Mouse (Mus musculus) adrenal gland, postnatal 4 days (tissue): ENCODE measurements around the gene Pik3r4. TPM values are rescaled to one million over a fixed set of nuclear protein-coding genes. Genes with fewer than 3 reads are reported as not detected.

ENCODE experiments used
- DNase-seq, 2 experiments: peaks; one replicate each; pipeline ENCODE4 v3.0.0; 2021 to 2022; ENCODE audit warnings: low spot score in 2 of 2, mixed read lengths in 2 of 2
- total RNA-seq, 2 experiments: library from RNA; stranded (reverse); gene quantifications; 2 replicates each; pipeline ENCODE4 v1.2.3; 2021

The Pik3r4 gene
- total RNA-seq, 2 experiments from 2014 or later, result 43.9 to 45.6 TPM

DNA sequence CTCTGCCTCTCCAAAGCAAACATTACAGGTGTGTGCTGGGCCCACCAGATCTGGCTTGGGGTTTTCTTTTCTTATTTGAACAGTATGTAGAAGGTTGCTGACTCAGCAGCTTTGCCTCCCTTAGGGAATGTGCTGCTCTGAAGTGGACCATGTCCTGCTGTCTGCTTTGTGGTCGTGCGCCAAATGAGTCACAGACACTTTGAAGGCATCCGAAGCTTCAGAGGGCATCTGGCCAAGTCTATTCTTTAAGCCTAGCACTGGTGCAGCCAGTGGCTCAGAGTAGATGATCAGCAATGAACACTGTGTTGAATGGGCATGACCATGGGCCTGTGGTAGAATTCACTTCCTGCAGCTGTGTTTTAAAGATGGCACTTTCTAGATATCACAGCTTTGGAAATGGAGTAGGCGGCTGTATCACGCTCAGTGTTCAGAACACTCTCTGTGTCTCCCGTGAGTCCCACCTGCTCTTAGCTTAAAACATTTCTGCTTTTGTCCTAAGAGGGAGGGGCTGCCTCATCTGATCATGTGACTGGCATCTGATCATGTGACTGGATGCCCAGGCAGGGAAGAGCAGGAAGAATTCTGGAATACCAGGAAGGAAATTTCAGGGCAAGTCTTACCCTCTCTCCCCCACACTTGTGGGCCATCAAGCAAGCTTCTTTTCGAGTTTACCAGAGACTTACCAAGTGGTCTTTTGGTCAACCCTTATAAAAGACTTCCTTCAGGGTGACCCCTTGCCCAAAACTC lies 54.2 kb downstream of the Pik3r4 start:
- DNase-seq, result peak in 1 of 2 experiments; percentile 9

DNA sequence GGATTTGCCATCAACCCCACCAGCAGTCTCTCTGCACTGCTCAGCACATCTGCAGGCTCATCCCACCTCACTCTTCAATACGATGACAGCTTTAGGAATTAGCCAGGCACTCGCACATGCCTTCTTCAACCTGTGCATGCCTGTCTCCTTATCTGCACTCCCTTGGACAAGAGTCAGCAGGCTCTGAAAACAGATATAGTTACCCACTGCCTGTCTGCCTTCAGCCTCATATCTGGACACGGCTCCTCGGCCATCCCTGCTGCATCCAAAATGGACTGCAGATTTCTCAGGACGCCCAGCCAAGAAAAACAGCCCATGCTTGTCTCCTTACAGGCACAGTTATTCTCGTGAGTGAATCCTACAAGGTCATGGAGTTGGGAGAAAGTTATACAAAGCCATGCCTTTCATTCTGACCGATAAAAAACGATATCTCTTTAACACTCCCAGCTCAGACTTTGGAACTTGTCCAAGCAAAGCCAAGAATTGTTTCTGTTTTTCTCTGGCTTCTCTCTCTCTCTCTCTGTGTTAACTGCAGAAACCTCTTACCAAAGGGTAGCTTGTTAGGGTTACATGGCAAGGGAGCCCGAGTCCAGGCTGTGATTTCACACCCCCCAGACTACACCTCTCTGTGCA lies 55.1 kb downstream of the Pik3r4 start:
- DNase-seq, result no peak

DNA sequence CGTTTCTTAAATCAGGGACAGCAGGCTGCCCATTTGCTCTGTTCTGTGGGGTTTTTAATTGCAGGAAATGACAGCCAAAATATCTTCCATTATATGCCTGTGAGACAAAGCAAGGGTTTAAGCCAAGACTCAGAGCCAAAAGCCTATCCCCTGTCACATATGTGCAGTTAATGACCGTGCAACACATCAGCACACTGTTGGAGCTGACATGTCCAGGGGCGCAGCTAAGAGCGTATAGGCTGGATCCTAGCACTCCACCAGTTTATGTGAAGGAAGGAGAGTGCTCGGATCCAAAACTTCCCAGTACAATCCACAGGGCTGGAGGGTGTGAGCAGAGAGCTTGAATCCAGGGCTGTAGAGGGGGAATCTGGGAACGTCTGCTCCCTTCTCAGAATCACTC lies 57.9 kb downstream of the Pik3r4 start:
- no peak for DNase-seq

DNA sequence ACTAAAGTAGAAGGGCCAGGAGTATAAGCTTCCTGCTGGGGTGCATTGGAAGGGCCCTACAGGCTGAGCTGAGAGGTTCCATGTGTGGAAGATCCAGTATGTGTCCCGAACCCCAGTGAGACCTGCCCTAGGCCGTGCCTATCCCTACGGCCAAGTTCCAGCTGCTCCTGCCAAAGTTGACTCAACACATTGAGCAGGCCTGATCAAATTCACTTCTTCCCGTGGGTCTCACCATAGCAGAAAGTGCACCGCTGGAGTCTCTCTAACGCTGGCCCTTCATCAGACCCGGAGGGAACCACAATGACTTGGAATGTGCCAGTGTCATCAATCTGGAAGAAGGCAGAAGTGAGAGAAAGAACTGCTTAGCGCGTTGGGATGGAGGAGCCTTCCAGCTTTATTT lies 59.2 kb downstream of the Pik3r4 start:
- no peak for DNase-seq

DNA sequence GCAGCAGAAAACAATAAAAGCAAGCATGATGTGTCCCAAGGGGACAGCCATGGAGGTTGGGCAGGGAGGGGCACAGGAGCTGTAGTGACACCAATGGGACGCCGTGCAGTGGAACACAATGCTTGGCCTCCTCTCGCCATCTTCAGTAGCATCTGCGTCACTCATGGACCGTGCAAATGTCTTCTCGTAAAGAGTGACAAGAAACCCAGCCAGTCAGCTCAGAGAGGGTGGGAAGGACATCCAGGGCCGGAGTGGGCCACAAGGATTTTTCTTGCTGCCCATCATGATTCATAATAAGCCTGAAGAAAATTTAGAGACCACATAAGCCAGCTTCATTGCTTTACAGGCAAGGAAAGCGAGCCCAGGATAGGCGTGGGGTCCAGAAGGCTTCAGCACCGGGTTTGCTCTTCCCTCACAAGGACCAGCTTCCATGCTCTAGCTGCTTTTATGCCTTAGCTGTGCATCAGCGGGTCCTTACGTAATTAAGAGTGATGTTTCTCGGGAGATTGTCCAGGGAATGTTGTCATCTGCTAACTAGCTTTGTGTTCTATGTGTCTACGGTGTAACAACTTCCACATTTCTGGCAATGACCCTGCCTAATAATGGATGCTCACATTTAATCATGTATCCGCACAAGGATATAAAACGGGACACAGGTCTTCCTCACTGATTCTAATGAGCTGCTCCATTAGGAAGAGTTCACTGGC lies 61.6 kb downstream of the Pik3r4 start:
- DNase-seq, result no peak

DNA sequence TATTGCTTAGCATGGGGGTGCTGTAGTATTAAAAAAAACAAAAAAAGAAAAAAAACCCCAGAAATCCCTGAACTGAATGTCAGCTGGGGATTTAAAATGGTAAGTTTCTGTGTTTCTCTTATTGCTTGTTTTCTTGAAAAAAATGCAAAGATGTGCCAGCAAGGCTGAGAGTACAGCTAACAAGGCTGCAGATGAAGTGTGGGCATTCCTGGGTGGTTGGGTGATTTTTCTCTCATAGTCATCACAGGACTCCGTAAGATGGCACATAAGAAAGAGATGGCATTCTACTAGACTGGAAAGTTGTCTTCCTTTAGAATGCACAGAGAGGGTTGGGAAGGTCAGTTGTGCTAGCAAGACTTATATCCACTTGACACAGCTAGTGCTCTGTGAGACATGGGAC lies 62.2 kb downstream of the Pik3r4 start:
- DNase-seq, result no peak

DNA sequence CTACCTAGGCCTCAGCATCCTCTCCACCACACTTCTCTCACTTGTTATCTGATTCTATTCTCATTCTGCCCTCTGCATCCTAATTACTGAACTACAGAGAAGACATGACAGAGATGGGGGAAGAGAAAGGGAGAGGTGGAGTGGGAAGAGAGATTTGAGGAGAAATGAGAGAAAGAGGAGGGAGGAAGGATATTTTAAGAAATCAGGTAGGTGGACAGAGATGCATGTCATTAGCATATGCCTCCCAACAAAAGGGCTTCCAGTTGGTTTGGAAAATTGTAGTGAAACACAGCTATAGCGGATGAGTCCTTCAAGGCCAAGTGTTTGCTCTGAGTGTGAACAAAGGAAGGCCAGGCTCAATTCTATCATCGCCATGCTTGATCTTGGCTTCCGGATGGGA lies 69.3 kb downstream of the Pik3r4 start:
- DNase-seq, result no peak

DNA sequence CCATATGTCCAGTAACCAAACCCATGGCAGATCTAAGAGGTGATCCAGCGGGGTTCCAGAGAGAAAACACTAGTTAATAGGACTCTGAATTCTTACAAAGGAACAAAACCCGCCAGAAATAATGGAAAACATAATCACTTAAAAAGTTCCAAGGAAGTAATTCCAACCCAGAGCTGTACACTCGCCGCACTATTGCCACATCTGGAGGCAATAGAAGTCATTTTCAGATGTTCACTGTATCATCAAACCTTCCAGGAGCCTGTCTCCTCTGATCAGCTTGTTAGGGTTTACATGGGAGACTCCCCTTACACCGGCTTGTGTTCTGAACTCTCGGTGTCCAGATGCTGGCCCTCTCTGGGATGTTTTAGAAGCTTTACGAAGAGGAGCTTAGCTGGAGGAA lies 76.6 kb downstream of the Pik3r4 start:
- no peak for DNase-seq

DNA sequence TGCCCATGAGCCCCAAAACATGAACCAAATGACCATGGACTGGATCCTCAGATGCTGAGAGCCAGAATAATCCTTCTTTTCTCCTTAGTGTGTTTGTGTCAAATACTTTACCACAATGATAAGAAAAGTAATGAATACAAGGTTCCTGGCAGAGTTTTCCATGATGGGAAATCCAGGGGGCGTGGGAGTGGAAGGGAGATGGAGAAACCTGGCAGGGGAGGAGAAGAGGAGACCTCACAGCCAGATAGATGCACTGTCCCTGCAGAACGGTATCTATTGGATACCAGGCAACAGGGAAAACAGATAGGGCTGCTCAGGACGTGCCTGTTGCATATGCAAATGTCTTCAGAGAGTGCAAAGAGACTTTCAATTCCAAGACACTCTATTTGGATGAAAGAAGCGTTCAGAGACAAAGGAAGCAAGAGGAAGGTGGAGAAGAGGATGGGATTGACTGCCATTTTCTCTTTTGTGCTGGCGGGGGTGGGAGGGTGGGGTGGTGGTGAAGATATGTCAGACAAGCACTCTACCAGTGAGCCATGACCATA lies 77.1 kb downstream of the Pik3r4 start:
- DNase-seq, result no peak

DNA sequence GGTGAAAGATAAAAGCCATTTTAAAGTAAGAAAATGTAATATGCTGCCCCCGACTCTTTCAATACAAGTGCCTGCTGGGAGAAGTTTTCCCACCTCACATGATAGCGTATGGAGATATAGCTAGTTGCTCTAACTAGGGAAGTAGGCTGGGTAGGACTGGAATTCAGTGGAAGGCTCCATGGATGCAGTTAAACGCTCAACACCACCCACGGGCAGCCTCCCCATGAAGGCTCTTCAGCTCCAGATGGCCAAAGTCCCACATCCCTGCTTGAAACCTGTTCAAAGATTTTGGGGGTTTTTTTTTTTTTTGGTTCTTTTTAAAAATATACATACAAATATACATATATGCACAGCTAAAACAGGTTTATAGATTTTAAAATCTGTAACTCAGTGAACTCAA lies 77.7 kb downstream of the Pik3r4 start:
- DNase-seq, result no peak

DNA sequence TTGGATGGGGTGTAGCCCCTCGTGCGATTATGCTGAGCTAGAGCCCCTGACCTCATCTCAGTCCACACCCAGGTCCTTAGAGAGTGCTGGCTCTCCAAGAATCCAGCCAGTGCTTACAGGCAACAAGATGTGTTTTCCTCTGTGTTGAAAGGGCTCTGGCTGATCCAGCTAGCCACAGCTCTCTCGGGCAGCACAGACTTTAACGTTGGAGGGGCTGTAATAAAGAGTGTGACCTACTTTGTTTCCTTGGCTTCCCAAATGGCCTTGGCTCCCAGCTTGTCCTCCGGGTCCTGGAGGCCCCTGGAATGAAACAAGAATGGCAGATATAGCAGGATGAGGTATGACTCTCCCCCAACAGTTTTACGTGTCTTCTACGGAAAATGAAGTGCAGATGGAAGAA lies 89.2 kb downstream of the Pik3r4 start:
- DNase-seq, result no peak

DNA sequence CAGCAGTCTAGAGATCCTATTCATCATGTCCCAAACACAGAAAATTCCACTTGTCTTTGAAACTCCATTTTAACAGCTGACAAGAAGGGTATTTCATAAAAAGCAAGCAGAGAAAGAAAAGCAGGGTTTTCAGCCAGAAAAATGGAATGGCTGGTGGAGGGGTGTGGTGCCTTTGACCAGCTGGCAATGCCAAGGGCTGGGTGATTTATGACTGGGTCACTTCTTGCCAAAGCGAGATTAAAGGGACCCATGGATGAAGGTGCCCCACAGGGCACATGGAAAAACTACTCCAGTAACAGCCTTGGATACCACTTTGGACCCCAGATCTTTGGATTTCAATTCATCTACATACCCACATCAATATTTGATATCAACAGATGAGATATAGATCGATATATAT lies 91.9 kb downstream of the Pik3r4 start:
- DNase-seq, result no peak

DNA sequence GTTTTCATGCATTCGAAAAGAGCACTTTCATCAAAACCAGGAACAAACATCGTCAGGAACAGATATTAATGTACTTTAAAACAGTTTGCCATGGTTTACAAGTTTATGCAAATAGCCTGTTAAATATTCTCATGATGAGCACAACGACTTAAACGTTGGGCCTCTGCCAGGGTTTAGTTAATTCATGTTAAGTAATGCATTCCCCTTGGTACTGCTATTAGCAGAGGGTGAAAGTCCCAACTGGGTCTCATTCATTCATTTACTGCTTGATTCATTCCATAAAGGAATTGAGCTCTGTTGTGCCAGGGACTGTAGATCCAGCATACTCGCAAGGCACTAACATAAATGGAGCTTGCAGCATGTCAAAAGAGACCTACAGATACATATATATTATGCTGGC lies 92.4 kb downstream of the Pik3r4 start:
- DNase-seq, result no peak

Other genes starting within 250 kb of the Pik3r4 start
- 10 to 100 TPM; 16.1 to 20.3 TPM for gene Aste1, start 247.6 kb upstream of the Pik3r4 start, total RNA-seq
- under 1 TPM; 0.08 to 0.23 TPM for gene Nek11, start 247.5 kb upstream of the Pik3r4 start, total RNA-seq
- gene Atp2c1, start 115.7 kb upstream of the Pik3r4 start, total RNA-seq, result 10 to 100 TPM; 55.2 to 68.1 TPM
- gene Col6a6, start 185.2 kb downstream of the Pik3r4 start, total RNA-seq, result 10 to 100 TPM; 14.2 to 15.5 TPM